Mouse (Mus musculus) midbrain, embryonic 12.5 days (tissue): ENCODE measurements around the gene Srsf3. TPM values are rescaled to one million over a fixed set of nuclear protein-coding genes. Genes with fewer than 3 reads are reported as not detected.

Experiments used
- ATAC-seq: fragments of 200-750 bp; cut with Nextera tagmentation; 2 replicates; pipeline ENCODE4 v1.8.0; 2017; ENCODE audit warnings: low read depth, moderate TSS enrichment, moderate library complexity; ENCODE audit not compliant: low FRiP score
- H3K27ac ChIP-seq: fragments of 300-500 bp; sonication (generic); replicated peaks from 2 replicates; pipeline ENCODE4 v1.5.1; 2016; ENCODE audit warnings: mild to moderate bottlenecking
- H3K27me3 ChIP-seq: fragments of 300-500 bp; sonication (generic); 2 replicates; pipeline ENCODE4 v1.6.1; 2016; ENCODE audit warnings: mild to moderate bottlenecking
- H3K36me3 ChIP-seq: fragments of 300-500 bp; sonication (generic); 2 replicates; pipeline ENCODE4 v1.6.1; 2016
- H3K4me1 ChIP-seq: fragments of 300-500 bp; sonication (generic); 2 replicates; pipeline ENCODE4 v1.6.1; 2016
- H3K4me2 ChIP-seq: fragments of 300-500 bp; sonication (generic); replicated peaks from 2 replicates; pipeline ENCODE4 v1.6.1; 2016; ENCODE audit warnings: mild to moderate bottlenecking, moderate library complexity
- H3K4me3 ChIP-seq: fragments of 300-500 bp; sonication (generic); 2 replicates; pipeline ENCODE4 v1.5.1; 2016; ENCODE audit warnings: mild to moderate bottlenecking
- H3K9ac ChIP-seq: fragments of 300-500 bp; sonication (generic); replicated peaks from 2 replicates; pipeline ENCODE4 v1.6.1; 2016; ENCODE audit warnings: mild to moderate bottlenecking, moderate library complexity
- H3K9me3 ChIP-seq: fragments of 300-500 bp; sonication (generic); 2 replicates; pipeline ENCODE4 v1.6.1; 2016; ENCODE audit warnings: mild to moderate bottlenecking
- WGBS: fragments of 180-500 bp; shearing (Covaris S2); methylation state at CpG from one replicate; pipeline ENCODE4 v1.1.7; 2016; 5-methylcytosine and 5-hydroxymethylcytosine counted together
- polyA plus RNA-seq: library from polyadenylated mRNA; unstranded; fragments of >200 nt; fragmentation: Nextera tagmentation; extraction: Ambion mirVana; gene quantifications from 2 replicates; pipeline ENCODE4 v1.2.1, GENCODE M21; 2016

The Srsf3 gene
- polyA plus RNA-seq, 1 experiment from 2014 or later, result 734 TPM

GRCm38 (mm10) chr17:29071820-29072219 lies 39.4 kb downstream of the Srsf3 start:
- Histone ChIP-seq H3K4me1 (peaks cover 8% of the 10 kb centered on the region; the same call in 1 of the 2 replicates), H3K4me3 (no peak overlapping the region), H3K4me2 (no peak overlapping the region), H3K9me3 (no peaks in the 10 kb centered on the region), H3K9ac (no peak overlapping the region), H3K27me3 (peaks cover 8% of the 10 kb centered on the region; the same call in 1 of the 2 replicates), H3K27ac (no peak overlapping the region), H3K36me3 (no peaks in the 10 kb centered on the region)
- ATAC-seq, result no peak
- WGBS, result 80% methylated on average over 5 of the region's 5 CpGs

GRCm38 (mm10) chr17:29072701-29073307 lies 40.4 kb downstream of the Srsf3 start:
- Histone ChIP-seq H3K4me2 (no peak overlapping the region), H3K9ac (no peak overlapping the region), H3K4me1 (peaks cover 8% of the 10 kb centered on the region; the same call in 1 of the 2 replicates), H3K9me3 (no peaks in the 10 kb centered on the region), H3K27ac (no peak overlapping the region), H3K36me3 (no peaks in the 10 kb centered on the region), H3K4me3 (no peak overlapping the region), H3K27me3 (peaks cover 13% of the 10 kb centered on the region)
- ATAC-seq, result no peak
- WGBS, result 27% methylated on average over 11 of the region's 11 CpGs

- Histone ChIP-seq H3K27ac (no peak overlapping the region), H3K4me1 (peaks cover 11% of the 10 kb centered on the region), H3K9me3 (no peaks in the 10 kb centered on the region), H3K4me3 (no peak overlapping the region), H3K27me3 (peaks cover 16% of the 10 kb centered on the region), H3K4me2 (no peak overlapping the region), H3K9ac (no peak overlapping the region), H3K36me3 (no peaks in the 10 kb centered on the region)
- WGBS, result 77% methylated on average over 5 of the region's 5 CpGs
- no peak for ATAC-seq
Measured at GRCm38 (mm10) chr17:29073313-29073712, 40.9 kb downstream of the Srsf3 start.

GRCm38 (mm10) chr17:29074085-29074484 lies 41.7 kb downstream of the Srsf3 start:
- Histone ChIP-seq H3K4me3 (no peak overlapping the region), H3K27me3 (peaks cover 21% of the 10 kb centered on the region), H3K36me3 (no peaks in the 10 kb centered on the region), H3K9me3 (no peaks in the 10 kb centered on the region), H3K4me1 (peaks cover 17% of the 10 kb centered on the region), H3K9ac (no peak overlapping the region), H3K4me2 (no peak overlapping the region), H3K27ac (no peak overlapping the region)
- ATAC-seq, result no peak
- 81% methylated on average over 13 of the region's 13 CpGs for WGBS

GRCm38 (mm10) chr17:29076235-29076634 lies 43.8 kb downstream of the Srsf3 start:
- ATAC-seq, result no peak
- peaks cover 25% of the 10 kb centered on the region for H3K4me1 ChIP-seq
- no peak overlapping the region for H3K4me2 ChIP-seq
- H3K4me3 ChIP-seq, result no peak overlapping the region
- H3K27ac ChIP-seq, result no peak overlapping the region
- 90% methylated on average over 8 of the region's 8 CpGs for WGBS
- H3K9ac ChIP-seq, result no peak overlapping the region
- H3K9me3 ChIP-seq, result no peaks in the 10 kb centered on the region
- no peaks in the 10 kb centered on the region for H3K36me3 ChIP-seq
- peaks cover 40% of the 10 kb centered on the region for H3K27me3 ChIP-seq

- Histone ChIP-seq H3K4me3 (no peak overlapping the region), H3K27ac (no peak overlapping the region), H3K9ac (0 out of 2 replicates have a peak overlapping the region, but pooled peaks have one; percentile 34), H3K27me3 (peaks cover 51% of the 10 kb centered on the region), H3K36me3 (no peaks in the 10 kb centered on the region), H3K9me3 (no peaks in the 10 kb centered on the region), H3K4me1 (peaks cover 31% of the 10 kb centered on the region), H3K4me2 (peak overlapping the region; percentile 41)
- WGBS, result 23% methylated on average over 14 of the region's 14 CpGs
- no peak for ATAC-seq
Measured at GRCm38 (mm10) chr17:29077786-29078509, 45.5 kb downstream of the Srsf3 start.

- Histone ChIP-seq H3K9me3 (no peaks in the 10 kb centered on the region), H3K4me3 (no peak overlapping the region), H3K4me1 (peaks cover 28% of the 10 kb centered on the region), H3K36me3 (no peaks in the 10 kb centered on the region), H3K4me2 (peak overlapping the region; percentile 41), H3K27me3 (peaks cover 51% of the 10 kb centered on the region), H3K9ac (no peak overlapping the region), H3K27ac (no peak overlapping the region)
- 5% methylated on average over 25 of the region's 25 CpGs for WGBS
- ATAC-seq, result no peak
Measured at GRCm38 (mm10) chr17:29078519-29079383, 46.3 kb downstream of the Srsf3 start.

- Histone ChIP-seq H3K9ac (no peak overlapping the region; the same call in 1 of the 2 replicates), H3K36me3 (no peaks in the 10 kb centered on the region), H3K27ac (no peak overlapping the region), H3K9me3 (no peaks in the 10 kb centered on the region), H3K4me3 (peak overlapping the region; percentile 7; the same call in 1 of the 2 replicates), H3K27me3 (peaks cover 53% of the 10 kb centered on the region), H3K4me2 (peak overlapping the region; percentile 34), H3K4me1 (peaks cover 28% of the 10 kb centered on the region)
- no peak for ATAC-seq
- WGBS, result 4% methylated on average over 22 of the region's 23 CpGs
Measured at GRCm38 (mm10) chr17:29080758-29081617, 48.6 kb downstream of the Srsf3 start.

GRCm38 (mm10) chr17:29081618-29082381 lies 49.4 kb downstream of the Srsf3 start:
- Histone ChIP-seq H3K4me1 (peaks cover 28% of the 10 kb centered on the region), H3K36me3 (no peaks in the 10 kb centered on the region), H3K9me3 (no peaks in the 10 kb centered on the region), H3K27me3 (peaks cover 53% of the 10 kb centered on the region), H3K4me2 (peak overlapping the region; percentile 34), H3K9ac (no peak overlapping the region), H3K27ac (no peak overlapping the region), H3K4me3 (peak overlapping the region; percentile 7; the same call in 1 of the 2 replicates)
- no peak for ATAC-seq
- WGBS, result 5% methylated on average over 21 of the region's 21 CpGs

GRCm38 (mm10) chr17:29083586-29083985 lies 51.2 kb downstream of the Srsf3 start:
- no peaks in the 10 kb centered on the region for H3K9me3 ChIP-seq
- H3K4me3 ChIP-seq, result no peak overlapping the region
- no peak overlapping the region for H3K27ac ChIP-seq
- H3K4me1 ChIP-seq, result peaks cover 23% of the 10 kb centered on the region
- no peak overlapping the region for H3K4me2 ChIP-seq
- ATAC-seq, result no peak
- H3K9ac ChIP-seq, result no peak overlapping the region
- 83% methylated on average over 8 of the region's 8 CpGs for WGBS
- H3K36me3 ChIP-seq, result no peaks in the 10 kb centered on the region
- H3K27me3 ChIP-seq, result peaks cover 42% of the 10 kb centered on the region

GRCm38 (mm10) chr17:29084656-29085055 lies 52.2 kb downstream of the Srsf3 start:
- H3K4me2 ChIP-seq, result no peak overlapping the region
- no peak overlapping the region for H3K9ac ChIP-seq
- whole genome bisulfite sequencing, result 87% methylated on average over 7 of the region's 7 CpGs
- H3K27me3 ChIP-seq, result peaks cover 34% of the 10 kb centered on the region
- no peak overlapping the region for H3K27ac ChIP-seq
- no peaks in the 10 kb centered on the region for H3K36me3 ChIP-seq
- no peaks in the 10 kb centered on the region for H3K9me3 ChIP-seq
- ATAC-seq, result no peak
- no peak overlapping the region for H3K4me3 ChIP-seq
- peaks cover 18% of the 10 kb centered on the region for H3K4me1 ChIP-seq
